Mouse (Mus musculus) cerebellum, adult (tissue): Measurements from ENCODE around the gene Aasdhppt.

Source experiments
- ATAC-seq: cut with Nextera tagmentation; 2 replicates; pipeline ENCODE4 v1.9.2; 2017; ENCODE audit warnings: mild to moderate bottlenecking, moderate library complexity, mixed read lengths; ENCODE audit not compliant: insufficient number of reproducible peaks, low FRiP score, low TSS enrichment

Aasdhppt gene

DNA sequence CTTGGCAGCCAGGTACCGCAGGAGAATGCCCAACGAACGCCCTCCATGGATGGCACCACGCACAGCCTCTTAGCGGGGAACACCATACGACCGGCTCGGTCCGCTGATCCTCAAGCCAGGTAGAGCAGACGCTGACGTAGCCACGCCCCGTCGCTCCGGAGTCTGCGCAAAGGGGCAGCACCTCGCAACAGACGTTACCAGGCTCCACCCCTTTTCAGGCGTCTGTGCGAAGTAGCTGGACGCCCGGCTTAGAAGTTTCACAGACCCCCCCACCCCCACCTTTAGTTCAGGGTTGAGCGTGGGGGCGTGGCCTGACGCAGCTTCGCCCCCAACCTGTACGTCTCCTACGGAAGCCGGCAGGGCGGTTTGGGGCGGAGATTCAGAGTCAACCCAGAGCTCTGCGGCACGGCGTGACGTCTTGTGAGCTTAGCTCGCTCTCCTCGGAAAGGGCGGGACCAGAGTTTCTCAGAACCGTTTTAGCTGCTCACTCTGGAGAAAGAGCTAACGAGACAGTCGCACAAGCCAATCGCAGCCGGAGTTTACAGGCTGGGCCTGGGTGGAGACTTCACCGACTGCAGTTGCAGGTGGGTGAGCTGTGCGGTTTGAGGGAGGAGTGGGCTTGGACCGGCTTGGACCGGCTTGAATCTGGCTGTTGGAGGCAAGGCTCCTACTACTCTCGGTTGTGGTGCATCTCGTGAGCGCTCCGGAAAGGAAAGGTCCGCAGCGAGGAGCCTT lies at the start of gene Aasdhppt, which contains the start of gene Kbtbd3:
TSS of gene Aasdhppt (minus strand) at position 121 of the 735 bp plus-strand sequence.
TSS of gene Kbtbd3 (plus strand) at position 483 of the 735 bp plus-strand sequence.
- ATAC-seq: peak; percentile 97

- ATAC-seq: no peak
Observed at GRCm38 (mm10) chr9:4353163-4353562, 43.9 kb upstream of the Aasdhppt start.

- ATAC-seq: no peak
Observed at GRCm38 (mm10) chr9:4318939-4319721, 9.9 kb upstream of the Aasdhppt start.

GRCm38 (mm10) chr9:4315746-4316145 lies 6.5 kb upstream of the Aasdhppt start:
- ATAC-seq: no peak

DNA sequence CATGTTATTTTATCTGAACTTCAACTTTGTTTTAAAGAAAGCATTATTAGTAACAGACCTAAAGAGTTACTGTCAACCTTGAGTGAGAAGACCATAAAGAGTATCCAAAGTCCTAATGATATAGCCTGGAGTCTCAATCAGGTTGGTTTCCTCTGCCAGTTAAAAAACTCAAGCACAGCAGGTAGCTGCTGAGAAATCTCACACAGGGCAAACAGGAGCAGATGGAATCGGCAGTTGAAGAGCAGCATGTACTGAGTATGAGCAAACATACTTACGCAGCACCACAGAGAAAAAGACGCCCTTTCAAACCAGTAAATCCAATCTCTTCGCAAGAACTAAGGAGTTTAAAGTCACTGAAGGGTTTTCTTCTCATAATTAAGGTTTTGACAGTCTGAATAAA lies 4.7 kb upstream of the Aasdhppt start:
- ATAC-seq: no peak

DNA sequence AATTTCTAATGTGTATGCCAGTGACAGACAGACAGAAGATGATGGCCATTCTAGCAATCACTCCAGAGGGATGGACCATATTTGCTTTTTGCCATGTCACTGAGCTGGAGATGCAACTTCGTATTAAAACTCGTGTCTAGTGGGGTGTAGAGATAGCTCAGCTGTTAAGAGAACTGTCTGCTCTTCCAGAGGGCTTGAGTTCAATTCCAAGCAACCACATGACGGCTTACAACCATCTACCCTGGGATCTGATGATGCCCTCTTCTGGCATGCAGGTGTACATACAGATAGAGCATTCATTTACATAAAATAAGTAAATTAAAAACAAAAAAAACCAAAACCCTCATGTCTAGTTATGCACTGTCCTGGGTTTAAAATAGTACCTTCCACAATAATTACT lies 1.9 kb upstream of the Aasdhppt start:
- no peak for ATAC-seq

- no peak for ATAC-seq
Observed at GRCm38 (mm10) chr9:4310706-4311105, 1.4 kb upstream of the Aasdhppt start.

GRCm38 (mm10) chr9:4308628-4309350 lies 482 bp downstream of the Aasdhppt start:
- ATAC-seq: no peak; the same call in none of the 2 replicates

DNA sequence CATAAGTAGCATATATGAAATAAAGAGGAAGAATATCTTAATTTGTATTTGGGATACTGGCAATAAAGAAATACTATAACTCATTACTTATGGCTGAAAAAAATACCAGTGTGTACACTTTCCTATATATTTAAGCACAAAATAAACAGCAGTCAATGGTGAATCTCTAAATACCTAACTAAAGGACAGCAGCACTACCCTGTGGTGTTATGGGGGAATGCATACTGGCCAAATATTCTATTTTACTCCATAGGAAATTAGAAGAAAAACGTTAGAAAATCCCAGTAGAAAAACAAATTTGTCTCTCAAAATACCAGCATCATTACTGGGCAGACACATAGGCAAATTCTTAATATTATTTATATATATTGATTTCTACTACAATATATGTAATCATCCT lies 4.4 kb downstream of the Aasdhppt start:
- no peak for ATAC-seq

- ATAC-seq: no peak
Observed at GRCm38 (mm10) chr9:4300466-4300865, 8.8 kb downstream of the Aasdhppt start.

GRCm38 (mm10) chr9:4283850-4284249 lies 25.4 kb downstream of the Aasdhppt start:
- ATAC-seq: no peak

GRCm38 (mm10) chr9:4266881-4267280 lies 42.4 kb downstream of the Aasdhppt start:
- no peak for ATAC-seq

- ATAC-seq: no peak
Observed at GRCm38 (mm10) chr9:4260746-4261090, 48.6 kb downstream of the Aasdhppt start.

- ATAC-seq: no peak
Observed at GRCm38 (mm10) chr9:4259841-4260745, 49.2 kb downstream of the Aasdhppt start.

GRCm38 (mm10) chr9:4259074-4259473 lies 50.2 kb downstream of the Aasdhppt start:
- no peak for ATAC-seq
